In genomic region chr11:94449239-94449638, GRCm38 (mm10) we compare ENCODE assay signal across 17 mouse cellular contexts. TPM values are rescaled to one million over a fixed set of nuclear protein-coding genes. Genes with fewer than 3 reads are reported as not detected.
DNase-seq lines count a peak whose midpoint lies in the region; ATAC-seq lines count a peak whose summit lies in the region.
"Had no signal": no experiment of that assay in that cellular context is flagged by ENCODE, and none has a peak within 500 bp of the region (broad histone marks: within the 10 kb centered on the region; RNA-seq: fewer than 3 reads in every experiment).

No protein-coding gene starts in this region.

- DNase-seq in heart, postnatal 25 days (ENCODE audit: low spot score): no peak
- DNase-seq in hindbrain, embryonic 11.5 days (ENCODE audit: low spot score): no peak
- DNase-seq in lung, postnatal 14 days: no peak
- no peak for DNase-seq in adrenal gland, adult 18-20 months (ENCODE audit: low spot score in 2 of 2)
- DNase-seq in T-cell, adult 2 months (ENCODE audit: low spot score): no peak
- DNase-seq: gastrocnemius, postnatal 36 days; kidney, postnatal 10 days; liver, embryonic 13.5 days; right cerebral cortex, postnatal 4 days; thymus, postnatal 25 days had no signal

- H3K27me3 ChIP-seq in heart, embryonic 13.5 days (replicated peaks): peaks cover 37% of the 10 kb centered on the region
- no peaks in the 10 kb centered on the region for H3K27me3 ChIP-seq in forebrain, embryonic 13.5 days
- H3K27me3 ChIP-seq in hindbrain, embryonic 11.5 days (ENCODE audit: control insufficient read depth, insufficient read depth, low read length): no peaks in the 10 kb centered on the region
- no peaks in the 10 kb centered on the region for H3K27me3 ChIP-seq in midbrain, embryonic 13.5 days
- H3K27me3 ChIP-seq: stomach, embryonic 15.5 days had no signal

- 54% methylated on average over 8 of the region's 8 CpGs for WGBS in heart, embryonic 13.5 days
- WGBS in forebrain, embryonic 13.5 days: 25% methylated on average over 8 of the region's 8 CpGs
- 51% methylated on average over 8 of the region's 8 CpGs for WGBS in hindbrain, embryonic 11.5 days
- 30% methylated on average over 8 of the region's 8 CpGs for WGBS in midbrain, embryonic 13.5 days

- peak overlapping the region; percentile 93 for H3K27ac ChIP-seq in heart, embryonic 13.5 days (replicated peaks)
- H3K27ac ChIP-seq in forebrain, embryonic 13.5 days: peak overlapping the region; percentile 68
- H3K27ac ChIP-seq in hindbrain, embryonic 11.5 days (ENCODE audit: low read depth, low read length): 0 out of 2 replicates have a peak overlapping the region, but pooled peaks have one; percentile 4
- peak overlapping the region; percentile 79 for H3K27ac ChIP-seq in midbrain, embryonic 13.5 days
- H3K27ac ChIP-seq: limb, embryonic 10.5 days; liver, embryonic 13.5 days; stomach, embryonic 15.5 days had no signal

- no peak for ATAC-seq in heart, embryonic 13.5 days (ENCODE audit: extremely low read depth, insufficient number of reproducible peaks, low FRiP score, low TSS enrichment)
- ATAC-seq in forebrain, embryonic 13.5 days: peak; percentile 33; the same call in 1 of the 2 replicates
- no peak for ATAC-seq in hindbrain, embryonic 11.5 days (ENCODE audit: low FRiP score)
- peak; percentile 37; the same call in 1 of the 2 replicates for ATAC-seq in midbrain, embryonic 13.5 days

- H3K36me3 ChIP-seq in heart, embryonic 13.5 days: no peaks in the 10 kb centered on the region
- no peaks in the 10 kb centered on the region for H3K36me3 ChIP-seq in forebrain, embryonic 13.5 days (ENCODE audit: poor library complexity, severe bottlenecking)
- no peaks in the 10 kb centered on the region for H3K36me3 ChIP-seq in hindbrain, embryonic 11.5 days (ENCODE audit: control insufficient read depth, insufficient read depth, low read length)
- no peaks in the 10 kb centered on the region; the same call in 1 of the 2 replicates for H3K36me3 ChIP-seq in midbrain, embryonic 13.5 days
- H3K36me3 ChIP-seq: G1E; liver, embryonic 13.5 days; stomach, embryonic 15.5 days had no signal

- intact Hi-C loops in heart, postnatal 25 days (cut with DNase I): no loop called here

- H3K4me2 ChIP-seq in heart, embryonic 13.5 days: no peak overlapping the region
- no peak overlapping the region for H3K4me2 ChIP-seq in forebrain, embryonic 13.5 days
- no peak overlapping the region for H3K4me2 ChIP-seq in hindbrain, embryonic 11.5 days (replicated peaks; ENCODE audit: low read depth, low read length)
- H3K4me2 ChIP-seq in midbrain, embryonic 13.5 days (replicated peaks): no peak overlapping the region
- H3K4me2 ChIP-seq: liver, embryonic 13.5 days; stomach, embryonic 15.5 days had no signal

- H3K4me3 ChIP-seq in heart, embryonic 13.5 days: no peak overlapping the region
- no peak overlapping the region for H3K4me3 ChIP-seq in forebrain, embryonic 13.5 days
- no peak overlapping the region for H3K4me3 ChIP-seq in hindbrain, embryonic 11.5 days (ENCODE audit: low read depth, low read length)
- H3K4me3 ChIP-seq in midbrain, embryonic 13.5 days (replicated peaks): no peak overlapping the region
- H3K4me3 ChIP-seq: limb, embryonic 10.5 days; liver, embryonic 13.5 days; stomach, embryonic 15.5 days had no signal

- no peak overlapping the region for H3K9ac ChIP-seq in heart, embryonic 13.5 days
- H3K9ac ChIP-seq in forebrain, embryonic 13.5 days: no peak overlapping the region
- no peak overlapping the region for H3K9ac ChIP-seq in hindbrain, embryonic 11.5 days (ENCODE audit: low read depth, low read length)
- 0 out of 2 replicates have a peak overlapping the region, but pooled peaks have one; percentile 1 for H3K9ac ChIP-seq in midbrain, embryonic 13.5 days (replicated peaks)
- H3K9ac ChIP-seq: liver, embryonic 13.5 days; stomach, embryonic 15.5 days had no signal

- H3K9me3 ChIP-seq in heart, embryonic 13.5 days: no peaks in the 10 kb centered on the region
- H3K9me3 ChIP-seq in forebrain, embryonic 13.5 days (replicated peaks): no peaks in the 10 kb centered on the region
- H3K9me3 ChIP-seq in hindbrain, embryonic 11.5 days (ENCODE audit: control insufficient read depth, low read length): no peaks in the 10 kb centered on the region
- H3K9me3 ChIP-seq in midbrain, embryonic 13.5 days: no peaks in the 10 kb centered on the region
- H3K9me3 ChIP-seq: G1E; limb, embryonic 10.5 days; liver, embryonic 13.5 days; stomach, embryonic 15.5 days had no signal

- H3K4me1 ChIP-seq in heart, embryonic 13.5 days: peaks cover 66% of the 10 kb centered on the region
- peaks cover 30% of the 10 kb centered on the region for H3K4me1 ChIP-seq in forebrain, embryonic 13.5 days
- peaks cover 3% of the 10 kb centered on the region; the same call in 1 of the 2 replicates for H3K4me1 ChIP-seq in hindbrain, embryonic 11.5 days (replicated peaks; ENCODE audit: control insufficient read depth, insufficient read depth, low read length)
- H3K4me1 ChIP-seq in midbrain, embryonic 13.5 days (replicated peaks): peaks cover 56% of the 10 kb centered on the region

RNA-seq across cellular contexts. Expression of gene Cacna1g, which starts 24.8 kb away (rescaled TPM):
- 3.4 and 5.8 TPM in 2 replicates for polyA plus RNA-seq in heart, embryonic 13.5 days (2015; fragmentation: Nextera tagmentation; extraction: Ambion mirVana)
- 10 to 100 TPM; 15.4 to 21.5 TPM for total RNA-seq in heart, postnatal 25 days (2021)
- 5.4 and 8.4 TPM in 2 replicates for polyA plus RNA-seq in forebrain, embryonic 13.5 days (2015; fragmentation: Nextera tagmentation; extraction: Ambion mirVana)
- 10.9 and 19.3 TPM in 2 replicates for polyA plus RNA-seq in hindbrain, embryonic 11.5 days (2014; fragmentation: Nextera tagmentation; extraction: Ambion mirVana)
- 10.5 and 12.4 TPM in 2 replicates for polyA plus RNA-seq in midbrain, embryonic 13.5 days (2015; fragmentation: Nextera tagmentation; extraction: Ambion mirVana)
- total RNA-seq in adrenal gland, adult 18-20 months (2021): under 1 TPM; 0.32 to 0.70 TPM
- polyA plus RNA-seq: G1E had no signal

RNA-seq across cellular contexts. Expression of gene Spata20, which starts 36.7 kb away (rescaled TPM):
- 0.45 and 0.47 TPM in 2 replicates for polyA plus RNA-seq in heart, embryonic 13.5 days (2015; fragmentation: Nextera tagmentation; extraction: Ambion mirVana)
- total RNA-seq in heart, postnatal 25 days (2021): under 1 TPM; 0.34 to 0.42 TPM
- 0.18 TPM in 1 of 2 replicates, not detected in the other for polyA plus RNA-seq in forebrain, embryonic 13.5 days (2015; fragmentation: Nextera tagmentation; extraction: Ambion mirVana)
- not detected in 2 replicates for polyA plus RNA-seq in hindbrain, embryonic 11.5 days (2014; fragmentation: Nextera tagmentation; extraction: Ambion mirVana)
- 0.10 TPM in 1 of 2 replicates, not detected in the other for polyA plus RNA-seq in midbrain, embryonic 13.5 days (2015; fragmentation: Nextera tagmentation; extraction: Ambion mirVana)
- not detected for total RNA-seq in adrenal gland, adult 18-20 months (2021)
- total RNA-seq: adrenal gland, postnatal 36 days; G1E; gastrocnemius, postnatal 36 days had no signal
- polyA plus RNA-seq: G1E; limb, embryonic 10.5 days; liver, embryonic 13.5 days had no signal

RNA-seq across cellular contexts. Expression of gene Epn3, which starts 50.5 kb away (rescaled TPM):
- 11.8 and 12.5 TPM in 2 replicates for polyA plus RNA-seq in heart, embryonic 13.5 days (2015; fragmentation: Nextera tagmentation; extraction: Ambion mirVana)
- total RNA-seq in heart, postnatal 25 days (2021): 10 to 100 TPM; 26.7 to 29.7 TPM
- polyA plus RNA-seq in forebrain, embryonic 13.5 days (2015; fragmentation: Nextera tagmentation; extraction: Ambion mirVana): 0.15 and 0.34 TPM in 2 replicates
- polyA plus RNA-seq in hindbrain, embryonic 11.5 days (2014; fragmentation: Nextera tagmentation; extraction: Ambion mirVana): 0.80 and 1.3 TPM in 2 replicates
- 0.19 and 0.46 TPM in 2 replicates for polyA plus RNA-seq in midbrain, embryonic 13.5 days (2015; fragmentation: Nextera tagmentation; extraction: Ambion mirVana)
- total RNA-seq in adrenal gland, adult 18-20 months (2021): 10 to 100 TPM; 33.3 to 48.4 TPM
- total RNA-seq: G1E had no signal
- polyA plus RNA-seq: G1E had no signal

RNA-seq across cellular contexts. Expression of gene Abcc3, which starts 56.4 kb away (rescaled TPM):
- polyA plus RNA-seq in heart, embryonic 13.5 days (2015; fragmentation: Nextera tagmentation; extraction: Ambion mirVana): 0.96 and 1.6 TPM in 2 replicates
- 1 to 10 TPM; 2.0 to 2.7 TPM for total RNA-seq in heart, postnatal 25 days (2021)
- polyA plus RNA-seq in forebrain, embryonic 13.5 days (2015; fragmentation: Nextera tagmentation; extraction: Ambion mirVana): 0.31 and 0.54 TPM in 2 replicates
- 0.57 and 0.94 TPM in 2 replicates for polyA plus RNA-seq in hindbrain, embryonic 11.5 days (2014; fragmentation: Nextera tagmentation; extraction: Ambion mirVana)
- polyA plus RNA-seq in midbrain, embryonic 13.5 days (2015; fragmentation: Nextera tagmentation; extraction: Ambion mirVana): 0.46 and 0.90 TPM in 2 replicates
- 1 to 10 TPM; 3.7 to 6.5 TPM for total RNA-seq in adrenal gland, adult 18-20 months (2021)
- polyA plus RNA-seq: G1E had no signal

Comparison
In these comparisons a context has a peak if more than half of its experiments do, and no peak if none do; other contexts are left out.
1. ATAC-seq: peak in forebrain, embryonic 13.5 days (single experiment) and midbrain, embryonic 13.5 days (single experiment); none in heart, embryonic 13.5 days (single experiment) and hindbrain, embryonic 11.5 days (single experiment).
2. H3K27ac ChIP-seq: peak in every context shown above with its lines; median percentile 93 in heart, embryonic 13.5 days; 79 in midbrain, embryonic 13.5 days; 68 in forebrain, embryonic 13.5 days; 4 in hindbrain, embryonic 11.5 days.